Mouse (Mus musculus): Measurements from ENCODE around the gene Tmem210. TPM values are rescaled to one million over a fixed set of nuclear protein-coding genes. Genes with fewer than 3 reads are reported as not detected.

The Tmem210 gene
- total RNA-seq, 2 experiments from 2014 or later, result not detected

DNA sequence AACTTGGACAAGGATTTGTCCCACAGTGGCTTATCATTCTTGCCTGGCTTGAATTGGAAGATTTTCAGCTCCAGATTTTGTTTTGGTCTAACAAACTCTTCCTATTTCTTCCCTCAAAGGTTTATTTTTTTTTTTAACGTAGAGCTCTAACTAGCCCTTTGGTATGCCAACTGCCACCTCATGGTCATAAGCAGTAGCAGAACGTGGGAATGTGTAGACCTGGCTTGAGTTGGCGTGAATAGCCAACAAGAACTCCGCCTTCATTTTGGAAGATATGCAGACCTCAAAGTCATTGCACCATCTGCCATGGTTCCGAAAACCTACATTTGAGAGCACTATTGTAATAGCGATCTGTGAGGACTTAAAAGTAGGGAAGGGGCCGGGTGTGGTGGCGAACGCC lies 43.5 kb downstream of the Tmem210 start:
- DNase-seq, result peak in 1 of 2 experiments; percentile 9
- intact Hi-C loops (cut with DNase I), result loop anchor here (5.0 kb wide), 2 partner anchors 59 to 74 kb away; partner anchors contain the start of genes Anapc2, Ssna1 and Tmem203

DNA sequence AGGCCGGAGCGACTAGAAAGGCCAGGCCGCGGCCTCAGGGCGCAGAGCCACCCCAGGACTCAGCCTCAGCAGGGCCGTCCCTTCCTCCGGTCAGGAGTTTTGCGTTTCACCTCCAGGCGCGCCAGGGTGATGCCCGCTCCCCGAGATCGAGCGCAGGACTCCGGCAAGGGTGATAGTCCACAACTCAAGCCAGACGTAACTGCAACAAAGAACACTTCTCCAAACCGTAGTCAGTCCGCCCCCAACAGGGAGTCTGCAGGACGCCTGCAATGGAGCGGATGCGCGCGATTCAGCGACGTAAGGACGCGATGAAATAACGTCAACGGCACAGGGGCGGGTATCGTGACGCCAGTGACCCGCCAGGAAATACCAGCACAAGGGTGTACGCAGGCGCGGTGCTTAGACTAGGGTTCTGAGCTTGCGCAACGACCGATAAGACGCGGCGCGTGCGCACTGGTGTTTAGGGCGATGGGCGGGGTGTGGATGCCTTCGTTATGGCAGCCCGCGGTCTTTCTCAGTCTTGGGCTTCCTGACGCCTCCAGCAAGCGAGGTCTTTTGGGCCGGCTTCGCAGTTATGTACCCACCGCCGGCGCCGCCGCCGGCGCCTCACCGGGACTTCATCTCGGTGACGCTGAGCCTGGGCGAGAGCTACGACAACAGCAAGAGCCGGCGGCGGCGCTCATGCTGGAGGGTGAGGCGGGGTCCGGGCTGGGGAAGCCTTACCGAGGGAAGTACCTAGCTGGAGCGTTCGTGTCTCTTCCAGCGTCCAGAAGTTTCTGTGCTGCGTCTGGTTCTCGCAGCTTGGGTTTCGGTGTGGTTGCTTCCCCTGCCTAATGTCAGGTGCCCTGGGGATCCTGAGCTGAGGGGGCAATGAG lies 44.6 kb downstream of the Tmem210 start, which contains the start of gene Man1b1:
Gene Man1b1, plus strand, starts transcription at position 53 of the 875 bp plus-strand sequence.
- DNase-seq, result peak; percentile 100

GRCm38 (mm10) chr2:25333569-25333968 lies 45.6 kb downstream of the Tmem210 start:
- DNase-seq, result no peak

More for the DNA sequence above, 44.6 kb downstream of the Tmem210 start, which contains the start of gene Man1b1:
- intact Hi-C loops (cut with DNase I), result loop anchor here (5.0 kb wide), 2 partner anchors 60 to 75 kb away; partner anchors contain the start of genes Anapc2, Ssna1 and Tmem203

DNA sequence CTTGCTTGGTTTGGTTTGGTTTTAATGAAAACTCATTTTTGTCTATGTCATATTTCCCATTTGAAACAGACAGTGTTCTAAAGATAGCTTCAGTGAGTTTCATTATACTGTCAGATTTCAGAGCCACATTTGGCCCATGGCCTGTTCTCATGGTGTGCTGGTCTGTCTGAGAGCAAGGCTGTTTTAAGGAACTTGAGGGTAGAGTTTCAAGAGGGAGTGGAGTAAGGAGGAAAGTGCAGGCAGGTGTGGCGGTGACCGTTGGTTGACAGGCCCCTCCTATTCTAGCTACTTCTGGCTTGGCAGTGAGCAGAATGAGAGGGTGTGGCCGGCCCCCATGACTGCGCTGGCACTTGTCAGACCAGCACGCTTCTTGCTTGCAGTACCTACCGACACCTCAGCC lies 50.4 kb downstream of the Tmem210 start:
- intact Hi-C loops (cut with DNase I), result no loop called here
- no peak for DNase-seq

More at GRCm38 (mm10) chr2:25333569-25333968, 45.6 kb downstream of the Tmem210 start:
- intact Hi-C loops (cut with DNase I), result loop anchor here (5.0 kb wide), 2 partner anchors 61 to 76 kb away; partner anchors contain the start of genes Anapc2, Ssna1 and Tmem203

Other genes starting within 250 kb of the Tmem210 start
- gene Nsmf, start 233.8 kb upstream of the Tmem210 start, total RNA-seq (2021), result 10 to 100 TPM; 37.5 to 39.1 TPM
- gene Entpd8, start 207.8 kb upstream of the Tmem210 start, total RNA-seq (2021), result not detected
- not detected for gene Noxa1, start 193.0 kb upstream of the Tmem210 start, total RNA-seq (2021)
- gene Nrarp, start 107.4 kb upstream of the Tmem210 start, total RNA-seq (2021), result 10 to 100 TPM; 23.9 to 25.1 TPM
- 1 to 10 TPM; 5.6 to 6.5 TPM for gene Tor4a, start 91.3 kb upstream of the Tmem210 start, total RNA-seq (2021)
- gene Nelfb, start 76.7 kb upstream of the Tmem210 start, total RNA-seq (2021), result 10 to 100 TPM; 40.7 to 46.0 TPM
- not detected for gene Stpg3, start 73.5 kb upstream of the Tmem210 start, total RNA-seq (2021)
- not detected for gene Fam166a, start 69.4 kb upstream of the Tmem210 start, total RNA-seq (2021)
- 100 to 1,000 TPM; 258 to 286 TPM for gene Tubb4b, start 63.4 kb upstream of the Tmem210 start, total RNA-seq (2021)
- gene Slc34a3, start 53.8 kb upstream of the Tmem210 start, total RNA-seq (2021), result not detected
- not detected for gene Rnf224, start 51.4 kb upstream of the Tmem210 start, total RNA-seq (2021)
- gene Rnf208, start 45.9 kb upstream of the Tmem210 start, total RNA-seq (2021), result 1 to 10 TPM; 1.3 TPM
- not detected for gene Cysrt1, start 45.7 kb upstream of the Tmem210 start, total RNA-seq (2021)
- 1 to 10 TPM; 1.4 to 1.7 TPM for gene AL732309.1, start 41.3 kb upstream of the Tmem210 start, total RNA-seq (2021)
- 10 to 100 TPM; 16.4 to 18.2 TPM for gene Tmem203, start 32.7 kb upstream of the Tmem210 start, total RNA-seq (2021)
- gene Tprn, start 25.5 kb upstream of the Tmem210 start, total RNA-seq (2021), result 1 to 10 TPM; 5.0 to 7.5 TPM
- gene Ssna1, start 15.7 kb upstream of the Tmem210 start, total RNA-seq (2021), result 10 to 100 TPM; 49.4 to 55.2 TPM
- 10 to 100 TPM; 48.6 to 54.0 TPM for gene Anapc2, start 15.7 kb upstream of the Tmem210 start, total RNA-seq (2021)
- gene Lrrc26, start 1.8 kb downstream of the Tmem210 start, total RNA-seq (2021), result not detected
- not detected for gene Grin1, start 31.0 kb downstream of the Tmem210 start, total RNA-seq (2021)
- gene Man1b1, start 44.2 kb downstream of the Tmem210 start, total RNA-seq (2021), result 10 to 100 TPM; 28.2 TPM
- gene Dpp7, start 68.2 kb downstream of the Tmem210 start, total RNA-seq (2021), result 1 to 10 TPM; 3.6 to 3.8 TPM
- 1 to 10 TPM; 7.1 to 9.4 TPM for gene Uap1l1, start 77.5 kb downstream of the Tmem210 start, total RNA-seq (2021)
- 1 to 10 TPM; 2.8 to 4.7 TPM for gene Sapcd2, start 84.2 kb downstream of the Tmem210 start, total RNA-seq (2021)
- gene Entpd2, start 107.7 kb downstream of the Tmem210 start, total RNA-seq (2021), result 10 to 100 TPM; 14.9 to 17.2 TPM
- 10 to 100 TPM; 37.9 to 39.7 TPM for gene Npdc1, start 111.2 kb downstream of the Tmem210 start, total RNA-seq (2021)
- under 1 TPM in 1 of 2 experiments, not detected in 1; 0.12 TPM for gene Fut7, start 135.1 kb downstream of the Tmem210 start, total RNA-seq (2021)
- 10 to 100 TPM; 21.2 to 21.9 TPM for gene Abca2, start 140.6 kb downstream of the Tmem210 start, total RNA-seq (2021)
- gene Clic3, start 168.7 kb downstream of the Tmem210 start, total RNA-seq (2021), result 1 to 10 TPM; 3.3 to 3.7 TPM
- 10 to 100 TPM; 33.3 to 39.5 TPM for gene Paxx, start 172.9 kb downstream of the Tmem210 start, total RNA-seq (2021)
- 100 to 1,000 TPM in 1 of 2 experiments, 10 to 100 TPM in 1; 75.1 to 110 TPM for gene Ptgds, start 181.9 kb downstream of the Tmem210 start, total RNA-seq (2021)
- gene Lcn12, start 205.8 kb downstream of the Tmem210 start, total RNA-seq (2021), result not detected
- 10 to 100 TPM; 93.1 to 93.4 TPM for gene Fbxw5, start 212.6 kb downstream of the Tmem210 start, total RNA-seq (2021)
- gene C8g, start 213.6 kb downstream of the Tmem210 start, total RNA-seq (2021), result under 1 TPM; 0.52 to 0.53 TPM